Mouse (Mus musculus): Measurements from ENCODE around the gene Gak. TPM values are rescaled to one million over a fixed set of nuclear protein-coding genes. Genes with fewer than 3 reads are reported as not detected.
"Not testable (repeated sequence)": the region's sequence is repeated elsewhere in the genome, so short reads cannot be mapped to it uniquely, and the experiment has no call there.

Gene Gak
- polyA plus RNA-seq, 1 experiment from 2014 or later, result 57.7 TPM

DNA sequence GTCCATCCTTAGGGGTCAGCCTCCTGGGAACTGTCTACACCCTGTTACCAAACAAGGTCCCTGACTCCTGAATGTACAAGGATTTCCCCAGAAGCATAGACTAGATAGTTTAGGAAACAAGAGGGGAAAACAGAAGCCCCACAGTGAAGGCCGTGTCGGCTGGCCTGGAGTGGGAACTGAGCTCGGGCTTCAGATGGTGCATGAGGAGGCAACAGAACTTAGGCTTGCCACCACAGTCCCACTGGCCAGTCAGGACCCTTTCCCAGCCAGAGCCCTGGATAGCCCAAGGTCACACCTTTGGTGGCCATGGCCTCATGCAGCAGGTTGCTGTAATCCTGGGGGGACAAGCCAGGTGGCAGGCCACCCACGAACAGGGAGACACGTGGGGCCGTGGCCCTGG is 23.8 kb upstream of the Gak start:
- H3K4me2 ChIP-seq, result no peak overlapping the region
- H3K36me3 ChIP-seq (replicated peaks), result peaks cover 81% of the 10 kb centered on the region
- 91% methylated on average over 6 of the region's 6 CpGs for WGBS
- no peaks in the 10 kb centered on the region for H3K27me3 ChIP-seq
- H3K4me3 ChIP-seq (replicated peaks), result no peak overlapping the region
- H3K4me1 ChIP-seq, result 0 out of 2 replicates have a peak, but pooled peaks cover under 1% of the 10 kb centered on the region
- ATAC-seq (ENCODE audit: low FRiP score), result no peak
- no peak overlapping the region for H3K27ac ChIP-seq
- H3K9ac ChIP-seq, result no peak overlapping the region
- no peaks in the 10 kb centered on the region for H3K9me3 ChIP-seq

DNA sequence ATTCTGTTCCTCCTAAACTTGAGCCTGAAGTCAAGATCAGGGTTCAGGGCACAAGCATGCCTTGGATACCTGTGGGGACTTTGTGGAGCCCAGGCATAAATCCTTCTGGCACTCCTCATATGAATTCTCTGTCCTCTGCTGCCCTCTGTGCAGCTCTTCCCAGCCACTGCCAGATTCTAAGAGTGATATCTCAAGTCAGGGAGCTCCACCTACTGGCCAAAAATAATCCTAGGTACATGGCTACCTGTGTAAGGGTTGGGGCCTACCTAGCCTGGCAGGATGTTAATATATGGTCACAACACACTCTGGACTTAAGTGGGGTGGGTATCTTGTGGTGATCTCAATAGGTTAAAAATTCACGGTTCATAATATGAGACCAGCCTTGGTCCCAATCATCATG is 22.3 kb upstream of the Gak start:
- peaks cover 85% of the 10 kb centered on the region for H3K36me3 ChIP-seq (replicated peaks)
- no peaks in the 10 kb centered on the region for H3K27me3 ChIP-seq
- H3K4me2 ChIP-seq, result no peak overlapping the region
- no peaks in the 10 kb centered on the region for H3K4me1 ChIP-seq
- no peak overlapping the region for H3K4me3 ChIP-seq (replicated peaks)
- 76% methylated on average over 1 of the region's 1 CpGs for WGBS
- no peaks in the 10 kb centered on the region for H3K9me3 ChIP-seq
- H3K27ac ChIP-seq, result no peak overlapping the region
- no peak for ATAC-seq (ENCODE audit: low FRiP score)
- H3K9ac ChIP-seq, result no peak overlapping the region

DNA sequence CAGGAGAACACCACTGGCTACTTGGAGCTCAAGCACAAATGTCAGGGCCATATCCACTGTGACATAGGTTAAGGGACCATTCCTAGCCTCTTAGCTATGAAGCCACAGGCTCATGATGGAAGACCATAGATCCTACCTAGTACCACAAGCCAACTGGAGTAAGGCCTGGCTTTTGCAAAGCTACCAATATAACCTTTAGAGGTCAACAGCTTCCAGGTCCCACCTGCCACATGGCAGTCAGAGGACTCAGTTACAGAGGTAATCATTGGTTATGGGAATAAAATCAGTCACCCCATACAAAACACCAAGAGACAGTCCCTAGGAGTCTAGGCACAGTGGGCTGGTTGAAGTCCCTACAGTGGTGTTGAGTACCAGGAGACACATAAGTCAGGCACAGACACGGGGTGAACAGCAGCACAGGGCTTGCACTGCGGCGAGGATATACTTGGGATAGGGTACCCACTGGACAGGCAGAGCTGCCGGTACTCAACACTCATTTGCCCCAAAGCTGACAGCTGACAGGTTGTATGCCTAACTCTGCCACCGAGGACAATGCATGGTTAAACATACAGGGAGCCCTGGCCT is 21.7 kb upstream of the Gak start:
- no peak overlapping the region for H3K4me3 ChIP-seq (replicated peaks)
- H3K4me2 ChIP-seq, result no peak overlapping the region
- peaks cover 88% of the 10 kb centered on the region for H3K36me3 ChIP-seq (replicated peaks)
- H3K27me3 ChIP-seq, result no peaks in the 10 kb centered on the region
- 89% methylated on average over 5 of the region's 5 CpGs for WGBS
- H3K9me3 ChIP-seq, result no peaks in the 10 kb centered on the region
- H3K27ac ChIP-seq, result no peak overlapping the region
- no peak overlapping the region for H3K9ac ChIP-seq
- no peak for ATAC-seq (ENCODE audit: low FRiP score)
- no peaks in the 10 kb centered on the region for H3K4me1 ChIP-seq

DNA sequence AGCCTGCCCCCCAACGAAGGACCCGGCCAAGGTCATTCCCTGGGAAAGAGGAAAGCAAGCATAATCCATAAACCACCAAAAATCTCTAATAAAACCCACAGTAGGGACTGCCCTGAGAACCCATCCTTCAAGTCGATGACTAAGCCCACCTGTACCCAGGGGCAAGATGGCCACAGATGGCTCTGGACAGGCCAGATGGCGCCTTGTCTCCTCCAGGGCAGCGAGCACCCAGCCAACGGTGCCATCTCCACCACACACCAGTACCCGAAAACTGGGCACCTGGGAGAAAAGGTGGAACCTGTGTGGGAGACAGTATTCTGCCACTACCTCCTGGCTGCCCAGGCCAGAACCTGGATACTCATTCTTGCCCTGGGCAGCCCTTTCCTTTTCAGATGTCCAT is 20.8 kb upstream of the Gak start:
- no peak for ATAC-seq (ENCODE audit: low FRiP score)
- no peak overlapping the region for H3K4me3 ChIP-seq (replicated peaks)
- no peak overlapping the region for H3K9ac ChIP-seq
- no peaks in the 10 kb centered on the region for H3K9me3 ChIP-seq
- H3K4me2 ChIP-seq, result no peak overlapping the region
- no peaks in the 10 kb centered on the region for H3K4me1 ChIP-seq
- H3K36me3 ChIP-seq (replicated peaks), result peaks cover 86% of the 10 kb centered on the region
- WGBS, result 93% methylated on average over 7 of the region's 7 CpGs
- no peaks in the 10 kb centered on the region for H3K27me3 ChIP-seq
- H3K27ac ChIP-seq, result no peak overlapping the region

DNA sequence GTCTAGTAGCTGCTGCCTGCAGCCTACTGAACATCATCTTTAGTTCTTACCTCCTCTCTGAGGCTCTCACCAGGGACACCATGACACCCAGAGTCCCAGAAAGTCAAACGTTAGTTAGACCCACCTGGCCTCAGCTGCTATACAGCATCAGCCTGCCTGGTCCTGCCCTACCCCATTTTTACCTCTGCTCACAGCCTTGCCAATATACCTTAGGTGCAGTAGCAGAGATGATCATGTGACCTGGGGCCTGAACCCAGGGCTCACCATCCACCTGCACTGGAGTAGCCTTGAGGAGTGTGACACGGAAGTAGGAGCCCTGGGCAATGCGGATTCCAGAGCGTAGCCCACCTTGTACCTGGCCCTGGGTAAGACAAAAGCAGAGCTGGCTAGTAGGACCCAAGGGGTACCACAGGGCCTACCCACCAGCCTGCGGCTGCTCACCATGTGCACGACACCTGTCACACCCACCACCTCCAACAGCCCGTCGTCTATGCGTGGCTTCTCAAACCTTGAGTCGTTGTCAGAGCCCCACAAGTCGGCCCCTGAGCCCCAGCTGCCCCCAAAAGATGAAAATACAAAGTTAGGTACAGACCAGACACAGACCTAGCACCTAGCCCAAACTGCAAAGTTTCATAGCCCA is 19.5 kb upstream of the Gak start:
- 89% methylated on average over 11 of the region's 11 CpGs for WGBS
- H3K9me3 ChIP-seq, result no peaks in the 10 kb centered on the region
- no peak overlapping the region for H3K9ac ChIP-seq
- no peak overlapping the region for H3K4me3 ChIP-seq (replicated peaks)
- no peak overlapping the region for H3K27ac ChIP-seq
- no peaks in the 10 kb centered on the region for H3K4me1 ChIP-seq
- no peak overlapping the region for H3K4me2 ChIP-seq
- no peaks in the 10 kb centered on the region for H3K27me3 ChIP-seq
- no peak for ATAC-seq (ENCODE audit: low FRiP score)
- H3K36me3 ChIP-seq (replicated peaks), result peaks cover 79% of the 10 kb centered on the region

DNA sequence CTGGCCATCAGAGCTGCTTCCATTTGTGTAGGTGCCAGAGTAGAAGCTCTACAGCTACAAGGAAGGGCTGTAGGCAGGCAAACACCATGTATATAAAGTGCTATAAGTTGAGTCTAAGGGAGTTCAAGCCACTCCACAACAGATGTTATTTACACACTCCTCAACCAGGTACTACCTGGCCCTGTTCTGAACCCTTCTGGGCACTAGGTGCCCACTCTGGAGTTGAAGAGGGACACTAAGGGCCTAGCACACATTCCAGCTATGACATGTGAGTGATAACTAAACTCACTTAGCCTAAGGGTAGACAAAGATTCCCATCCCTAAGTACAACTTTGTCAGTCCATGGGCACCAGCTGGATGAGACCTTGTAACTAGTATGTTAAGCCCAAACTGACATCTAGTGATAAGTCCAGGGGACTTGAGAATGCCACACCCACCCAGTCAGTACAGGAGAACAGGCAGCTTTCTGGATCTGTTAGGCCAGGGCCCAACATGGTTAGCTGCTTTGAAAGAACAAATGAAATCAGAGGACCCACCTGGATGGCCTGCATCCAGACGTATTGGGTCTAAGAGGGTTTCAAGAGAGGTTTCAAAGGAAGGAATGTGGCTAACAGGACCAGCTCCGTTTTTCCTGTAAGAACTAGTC is 18.4 kb upstream of the Gak start:
- peaks cover 72% of the 10 kb centered on the region for H3K36me3 ChIP-seq (replicated peaks)
- H3K9me3 ChIP-seq, result no peaks in the 10 kb centered on the region
- 87% methylated on average over 2 of the region's 2 CpGs for WGBS
- H3K4me2 ChIP-seq, result no peak overlapping the region
- H3K4me3 ChIP-seq (replicated peaks), result no peak overlapping the region
- H3K27ac ChIP-seq, result no peak overlapping the region
- ATAC-seq (ENCODE audit: low FRiP score), result no peak
- H3K4me1 ChIP-seq, result no peaks in the 10 kb centered on the region
- no peaks in the 10 kb centered on the region for H3K27me3 ChIP-seq
- no peak overlapping the region for H3K9ac ChIP-seq

DNA sequence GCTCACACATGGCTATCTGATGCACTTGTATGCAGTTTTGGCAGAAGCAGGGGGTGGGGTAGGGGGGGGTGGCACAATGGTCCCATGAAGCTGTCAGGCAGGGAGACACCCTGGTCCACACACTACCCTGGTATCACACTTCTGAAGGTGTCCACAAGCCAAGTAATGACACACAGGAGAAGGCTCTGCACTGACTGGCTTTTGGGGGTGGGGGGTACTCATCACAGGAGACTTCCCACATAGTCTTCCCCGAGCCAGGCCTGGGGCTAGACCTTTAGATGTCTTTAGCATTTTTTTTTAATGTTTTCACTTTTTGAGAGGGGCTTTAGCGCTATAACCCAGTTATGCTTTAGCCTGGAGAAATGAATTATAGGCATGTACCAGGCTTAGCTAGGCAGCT is 17.8 kb upstream of the Gak start:
- Histone ChIP-seq H3K4me3 (replicated peaks) (no peak overlapping the region), H3K9ac (no peak overlapping the region), H3K36me3 (replicated peaks) (peaks cover 65% of the 10 kb centered on the region), H3K27ac (no peak overlapping the region), H3K4me1 (no peaks in the 10 kb centered on the region), H3K9me3 (no peaks in the 10 kb centered on the region), H3K4me2 (no peak overlapping the region), H3K27me3 (no peaks in the 10 kb centered on the region)
- WGBS, result 84% methylated on average over 2 of the region's 2 CpGs
- ATAC-seq (ENCODE audit: low FRiP score), result no peak

DNA sequence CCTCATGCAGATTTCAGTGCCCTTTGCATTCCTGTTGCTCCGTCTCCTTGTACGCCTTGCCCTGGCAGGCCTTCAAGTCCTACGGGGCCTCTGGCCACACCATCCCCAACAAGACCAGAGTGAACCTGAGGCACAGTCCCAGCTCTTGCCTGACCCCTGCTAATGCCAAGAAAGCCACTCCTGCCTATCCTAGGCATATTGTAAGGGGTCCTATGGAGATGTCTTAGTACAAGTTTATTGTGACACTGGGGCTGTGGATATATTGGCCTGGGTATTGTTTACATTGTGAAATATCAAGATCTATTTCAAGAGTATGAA is 16.7 kb upstream of the Gak start:
- no peaks in the 10 kb centered on the region for H3K4me1 ChIP-seq
- no peak overlapping the region for H3K9ac ChIP-seq
- no peak overlapping the region for H3K4me3 ChIP-seq (replicated peaks)
- no peak overlapping the region for H3K4me2 ChIP-seq
- ATAC-seq (ENCODE audit: low FRiP score), result no peak
- WGBS, result 87% methylated on average over 3 of the region's 3 CpGs
- no peaks in the 10 kb centered on the region for H3K27me3 ChIP-seq
- H3K27ac ChIP-seq, result no peak overlapping the region
- H3K9me3 ChIP-seq, result no peaks in the 10 kb centered on the region
- peaks cover 64% of the 10 kb centered on the region for H3K36me3 ChIP-seq (replicated peaks)

DNA sequence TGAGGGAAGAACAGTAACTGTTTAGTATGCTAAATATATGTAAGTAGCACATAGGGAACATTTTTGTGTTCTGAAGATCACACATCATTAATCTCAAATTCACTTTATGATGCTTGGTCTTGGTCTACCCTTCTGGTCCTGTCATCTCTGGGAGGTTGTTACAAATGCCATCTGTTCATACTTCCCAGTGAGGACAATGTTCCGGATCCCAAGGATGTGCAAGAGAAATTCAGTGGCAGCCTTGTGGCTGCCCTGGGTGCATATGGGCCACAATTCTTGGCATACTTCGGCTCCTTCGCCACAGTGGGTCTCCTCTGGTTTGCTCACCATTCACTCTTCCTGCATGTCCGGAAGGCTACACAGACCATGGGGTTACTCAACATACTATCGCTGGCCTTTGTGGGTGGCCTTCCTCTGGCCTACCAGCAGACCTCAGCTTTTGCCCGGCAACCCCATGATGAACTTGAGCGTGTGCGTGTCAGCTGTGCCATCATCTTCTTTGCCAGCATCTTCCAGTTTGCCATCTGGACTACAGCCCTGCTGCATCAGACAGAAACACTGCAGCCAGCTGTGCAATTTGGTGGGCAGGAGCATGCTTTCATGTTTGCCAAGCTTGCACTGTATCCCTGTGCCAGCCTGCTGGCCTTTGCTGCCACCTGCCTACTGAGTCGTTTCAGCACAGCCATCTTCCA is 16.2 kb upstream of the Gak start:
- H3K27ac ChIP-seq, result no peak overlapping the region
- H3K9ac ChIP-seq, result no peak overlapping the region
- H3K4me1 ChIP-seq, result no peaks in the 10 kb centered on the region
- no peaks in the 10 kb centered on the region for H3K27me3 ChIP-seq
- 95% methylated on average over 9 of the region's 9 CpGs for WGBS
- no peaks in the 10 kb centered on the region for H3K9me3 ChIP-seq
- ATAC-seq (ENCODE audit: low FRiP score), result no peak
- H3K4me3 ChIP-seq (replicated peaks), result no peak overlapping the region
- H3K36me3 ChIP-seq (replicated peaks), result peaks cover 59% of the 10 kb centered on the region
- H3K4me2 ChIP-seq, result no peak overlapping the region

DNA sequence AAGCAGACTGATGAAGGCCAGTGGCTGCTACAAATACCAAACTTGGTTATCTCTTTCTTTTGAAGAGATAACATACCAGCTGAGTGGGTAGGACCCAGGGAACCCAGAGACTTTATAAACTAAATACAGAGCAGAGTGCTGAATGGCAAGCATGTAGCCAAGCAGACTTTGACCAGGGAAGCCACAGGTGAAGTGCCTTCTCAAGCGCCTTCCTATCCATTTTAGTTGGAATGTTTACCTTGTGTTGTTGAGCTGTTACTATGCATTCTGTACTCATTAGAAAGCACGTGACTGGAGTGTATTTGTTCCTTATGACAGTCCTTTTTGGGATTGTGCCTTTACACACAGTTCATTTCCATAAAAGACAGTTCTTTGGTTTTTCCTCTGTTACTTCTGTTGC is 14.1 kb upstream of the Gak start:
- Histone ChIP-seq H3K9me3 (no peaks in the 10 kb centered on the region), H3K27ac (no peak overlapping the region), H3K36me3 (replicated peaks) (peaks cover 46% of the 10 kb centered on the region), H3K4me1 (no peaks in the 10 kb centered on the region), H3K9ac (no peak overlapping the region), H3K27me3 (no peaks in the 10 kb centered on the region), H3K4me3 (replicated peaks) (no peak overlapping the region), H3K4me2 (no peak overlapping the region)
- WGBS, result 88% methylated on average over 2 of the region's 2 CpGs
- no peak for ATAC-seq (ENCODE audit: low FRiP score)

DNA sequence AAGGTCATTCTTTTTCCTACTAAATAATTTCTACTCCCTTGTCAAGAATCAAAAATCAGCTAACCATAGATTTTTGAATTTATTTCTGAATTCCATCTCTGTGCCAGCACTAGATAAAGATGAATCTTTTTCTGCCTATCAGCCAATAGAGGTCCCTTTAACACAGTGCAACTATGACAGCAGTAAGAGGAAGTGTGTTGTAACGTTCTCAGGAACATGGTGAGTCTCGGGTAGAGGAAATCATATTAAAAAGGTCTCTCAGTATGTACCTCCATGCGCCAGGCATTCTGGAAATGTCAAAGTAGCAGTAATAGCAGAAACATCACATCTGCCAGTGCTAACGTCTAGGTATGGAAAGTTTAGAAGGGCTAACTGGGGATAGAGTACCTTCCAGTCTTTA is 6.6 kb upstream of the Gak start:
- Histone ChIP-seq H3K27me3 (no peaks in the 10 kb centered on the region), H3K9me3 (no peaks in the 10 kb centered on the region), H3K27ac (no peak overlapping the region), H3K4me3 (replicated peaks) (no peak overlapping the region), H3K4me1 (no peaks in the 10 kb centered on the region), H3K36me3 (replicated peaks) (peaks cover 7% of the 10 kb centered on the region; the same call in 1 of the 2 replicates), H3K4me2 (no peak overlapping the region), H3K9ac (no peak overlapping the region)
- no peak for ATAC-seq (ENCODE audit: low FRiP score)
- WGBS, result 85% methylated on average over 4 of the region's 4 CpGs

DNA sequence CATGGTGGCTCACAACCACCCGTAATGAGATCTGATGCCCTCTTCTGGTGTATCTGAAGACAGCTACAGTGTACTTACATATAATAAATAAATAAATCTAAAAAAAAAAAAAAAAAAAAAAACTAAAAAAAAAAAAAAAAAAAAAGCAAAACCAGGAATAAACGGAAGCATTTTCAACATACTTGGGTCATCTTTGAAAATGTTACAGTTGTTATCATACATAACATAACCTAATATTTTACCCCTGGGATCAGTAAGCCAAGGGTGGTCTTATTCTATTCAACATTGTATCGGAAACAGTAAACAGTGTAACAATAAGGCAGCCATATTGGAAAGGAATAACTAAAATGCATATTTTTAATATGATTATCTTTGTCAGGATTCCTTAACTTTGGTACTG is 4.5 kb upstream of the Gak start:
- not testable (repeated sequence) for H3K4me1 ChIP-seq; H3K27me3 ChIP-seq; H3K4me3 ChIP-seq (replicated peaks); H3K27ac ChIP-seq; H3K9ac ChIP-seq; H3K4me2 ChIP-seq; ATAC-seq (ENCODE audit: low FRiP score); H3K9me3 ChIP-seq; H3K36me3 ChIP-seq (replicated peaks)
- 81% methylated on average over 3 of the region's 3 CpGs for WGBS

DNA sequence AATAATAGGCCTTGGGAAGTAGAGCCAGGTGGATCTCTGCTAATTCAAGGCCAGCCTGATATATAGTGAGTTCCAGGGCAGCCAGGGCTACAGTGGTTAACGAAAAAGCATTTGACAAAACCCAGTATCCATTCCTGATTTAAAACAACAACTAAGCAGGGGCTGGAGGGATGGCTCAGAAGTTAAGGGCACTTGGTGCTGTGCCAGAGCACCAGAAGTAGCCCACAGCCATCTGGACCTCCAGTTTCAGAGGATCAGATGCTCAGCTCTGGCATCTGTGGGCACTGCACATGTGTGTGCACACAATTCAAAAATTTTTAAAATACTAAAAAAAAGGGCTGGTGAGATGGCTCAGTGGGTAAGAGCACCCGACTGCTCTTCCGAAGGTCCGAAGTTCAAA is 4.1 kb upstream of the Gak start:
- H3K4me2 ChIP-seq, result no peak overlapping the region
- H3K9ac ChIP-seq, result no peak overlapping the region
- no peaks in the 10 kb centered on the region for H3K27me3 ChIP-seq
- no peak for ATAC-seq (ENCODE audit: low FRiP score)
- H3K36me3 ChIP-seq (replicated peaks), result no peaks in the 10 kb centered on the region; the same call in 1 of the 2 replicates
- no peak overlapping the region for H3K4me3 ChIP-seq (replicated peaks)
- H3K4me1 ChIP-seq, result peaks cover 11% of the 10 kb centered on the region
- 88% methylated on average over 4 of the region's 4 CpGs for WGBS
- H3K27ac ChIP-seq, result no peak overlapping the region
- H3K9me3 ChIP-seq, result no peaks in the 10 kb centered on the region
